Mouse (Mus musculus) macrophage (primary cell): Measurements from ENCODE around the gene Tmem108. TPM values are rescaled to one million over a fixed set of nuclear protein-coding genes. Genes with fewer than 3 reads are reported as not detected.
"Not testable (repeated sequence)": the region's sequence is repeated elsewhere in the genome, so short reads cannot be mapped to it uniquely, and the experiment has no call there.

Source experiments
- H3K27ac ChIP-seq: fragments of 350-480 bp; formaldehyde crosslinking; 2 replicates; pipeline ENCODE4 v1.9.0; 2021
- H3K36me3 ChIP-seq: fragments of 350-480 bp; formaldehyde crosslinking; 2 replicates; pipeline ENCODE4 v1.9.0; 2021; ENCODE audit errors: inconsistent target
- H3K4me3 ChIP-seq: fragments of 350-480 bp; formaldehyde crosslinking; 2 replicates; pipeline ENCODE4 v1.9.0; 2021; ENCODE audit errors: inconsistent target
- H3K79me2 ChIP-seq: fragments of 350-480 bp; formaldehyde crosslinking; 2 replicates; pipeline ENCODE4 v1.9.0; 2021; ENCODE audit errors: inconsistent target
- WGBS: methylation state at CpG from one replicate; pipeline ENCODE4 v1.1.7; 2026; ENCODE audit warnings: inconsistent platforms; ENCODE audit not compliant: missing documents; 5-methylcytosine and 5-hydroxymethylcytosine counted together
- polyA plus RNA-seq: library from polyadenylated mRNA; stranded (reverse); fragments of 250-400 nt; gene quantifications from 3 replicates; pipeline ENCODE4 v1.2.4, GENCODE M21; 2018; ENCODE audit warnings: inconsistent platforms

Gene Tmem108
- polyA plus RNA-seq, 1 experiment from 2014 or later, result not detected

GRCm38 (mm10) chr9:103687130-103687529 lies 74.5 kb downstream of the Tmem108 start:
- WGBS, result 80% methylated on average over 6 of the region's 6 CpGs
- Histone ChIP-seq H3K36me3 (no peaks in the 10 kb centered on the region), H3K79me2 (no peaks in the 10 kb centered on the region), H3K27ac (no peak overlapping the region), H3K4me3 (no peak overlapping the region)

GRCm38 (mm10) chr9:103681741-103682330 lies 79.8 kb downstream of the Tmem108 start:
- Histone ChIP-seq H3K27ac (no peak overlapping the region), H3K79me2 (no peaks in the 10 kb centered on the region), H3K36me3 (no peaks in the 10 kb centered on the region), H3K4me3 (no peak overlapping the region)
- 91% methylated on average over 4 of the region's 4 CpGs for WGBS

DNA sequence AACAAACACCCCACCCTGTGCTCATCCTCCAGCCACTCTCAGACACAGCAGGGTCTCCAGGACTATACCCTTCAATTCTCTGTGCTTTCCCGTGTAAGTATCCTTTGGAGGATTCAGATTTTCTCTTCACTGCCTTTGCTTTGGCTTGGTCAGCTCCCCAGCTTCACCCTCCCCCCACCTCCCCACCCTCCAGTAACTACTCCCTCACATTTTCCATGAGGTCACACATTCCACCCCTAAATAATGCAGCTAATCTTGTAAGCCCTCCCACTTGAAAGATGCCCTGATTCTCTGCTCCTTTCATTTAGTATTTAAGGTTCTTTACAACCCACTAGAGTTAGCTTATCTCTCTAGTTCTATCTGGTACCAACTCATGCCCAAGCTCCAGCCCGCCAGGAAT lies 82.4 kb downstream of the Tmem108 start:
- no peaks in the 10 kb centered on the region for H3K36me3 ChIP-seq
- H3K27ac ChIP-seq, result no peak overlapping the region
- H3K4me3 ChIP-seq, result no peak overlapping the region
- WGBS, result 51% methylated on average over 2 of the region's 2 CpGs
- H3K79me2 ChIP-seq, result no peaks in the 10 kb centered on the region

- 77% methylated on average over 7 of the region's 7 CpGs for WGBS
- Histone ChIP-seq H3K4me3 (no peak overlapping the region), H3K79me2 (no peaks in the 10 kb centered on the region), H3K27ac (no peak overlapping the region), H3K36me3 (no peaks in the 10 kb centered on the region)
These were observed 83.0 kb downstream of the Tmem108 start for GRCm38 (mm10) chr9:103678531-103679060.

- 82% methylated on average over 5 of the region's 5 CpGs for WGBS
- H3K27ac ChIP-seq, result no peak overlapping the region
- H3K4me3 ChIP-seq, result no peak overlapping the region
- H3K36me3 ChIP-seq, result no peaks in the 10 kb centered on the region
- no peaks in the 10 kb centered on the region for H3K79me2 ChIP-seq
These were observed 83.8 kb downstream of the Tmem108 start for GRCm38 (mm10) chr9:103677811-103678210.

- Histone ChIP-seq H3K4me3 (no peak overlapping the region), H3K79me2 (no peaks in the 10 kb centered on the region), H3K27ac (no peak overlapping the region), H3K36me3 (no peaks in the 10 kb centered on the region)
- WGBS, result 82% methylated on average over 13 of the region's 13 CpGs
These were observed 85.7 kb downstream of the Tmem108 start for GRCm38 (mm10) chr9:103675721-103676480.

GRCm38 (mm10) chr9:103672881-103673280 lies 88.8 kb downstream of the Tmem108 start:
- Histone ChIP-seq H3K27ac (no peak overlapping the region), H3K36me3 (no peaks in the 10 kb centered on the region), H3K79me2 (no peaks in the 10 kb centered on the region), H3K4me3 (no peak overlapping the region)
- WGBS, result 91% methylated on average over 4 of the region's 4 CpGs

GRCm38 (mm10) chr9:103670592-103671113 lies 91.0 kb downstream of the Tmem108 start:
- not testable (repeated sequence) for H3K4me3 ChIP-seq, H3K27ac ChIP-seq, H3K79me2 ChIP-seq, H3K36me3 ChIP-seq
- WGBS, result 91% methylated on average over 8 of the region's 8 CpGs

GRCm38 (mm10) chr9:103668830-103669229 lies 92.8 kb downstream of the Tmem108 start:
- no peak overlapping the region for H3K4me3 ChIP-seq
- no peaks in the 10 kb centered on the region for H3K79me2 ChIP-seq
- H3K36me3 ChIP-seq, result no peaks in the 10 kb centered on the region
- 94% methylated on average over 6 of the region's 6 CpGs for whole genome bisulfite sequencing
- no peak overlapping the region for H3K27ac ChIP-seq

DNA sequence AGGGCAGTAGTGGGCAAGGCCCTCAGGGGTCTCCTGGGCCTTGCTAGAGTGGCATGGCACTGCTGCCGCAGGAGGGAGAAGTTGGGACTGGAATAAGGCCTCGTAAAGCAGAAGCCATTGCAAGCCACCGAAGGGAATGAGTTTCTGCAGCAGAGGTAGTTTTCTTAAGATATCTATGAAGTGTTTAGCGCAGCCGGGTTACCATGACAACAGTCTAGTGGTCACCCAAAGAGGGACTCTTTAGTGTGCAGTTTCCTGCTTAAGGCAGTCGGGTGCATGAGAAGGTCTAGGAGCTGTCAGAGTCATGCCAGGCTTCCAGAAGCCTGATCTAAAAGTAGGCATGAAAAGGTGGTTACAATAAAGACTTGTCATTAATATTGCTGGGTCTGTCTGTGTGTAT lies 95.8 kb downstream of the Tmem108 start:
- Histone ChIP-seq H3K79me2 (no peaks in the 10 kb centered on the region), H3K27ac (no peak overlapping the region), H3K4me3 (no peak overlapping the region), H3K36me3 (no peaks in the 10 kb centered on the region)
- WGBS, result 65% methylated on average over 6 of the region's 6 CpGs

GRCm38 (mm10) chr9:103664151-103664550 lies 97.5 kb downstream of the Tmem108 start:
- H3K79me2 ChIP-seq, result no peaks in the 10 kb centered on the region
- no peak overlapping the region for H3K27ac ChIP-seq
- WGBS, result 94% methylated on average over 11 of the region's 11 CpGs
- H3K4me3 ChIP-seq, result no peak overlapping the region
- H3K36me3 ChIP-seq, result no peaks in the 10 kb centered on the region

GRCm38 (mm10) chr9:103661873-103662272 lies 99.8 kb downstream of the Tmem108 start:
- Histone ChIP-seq H3K79me2 (no peaks in the 10 kb centered on the region), H3K4me3 (no peak overlapping the region), H3K27ac (no peak overlapping the region), H3K36me3 (no peaks in the 10 kb centered on the region)
- 64% methylated on average over 1 of the region's 1 CpGs for WGBS

- Histone ChIP-seq H3K36me3 (no peaks in the 10 kb centered on the region), H3K79me2 (no peaks in the 10 kb centered on the region), H3K27ac (no peak overlapping the region), H3K4me3 (no peak overlapping the region)
- 86% methylated on average over 5 of the region's 5 CpGs for whole genome bisulfite sequencing
These were observed 103.7 kb downstream of the Tmem108 start for GRCm38 (mm10) chr9:103657981-103658380.

GRCm38 (mm10) chr9:103657183-103657975 lies 104.3 kb downstream of the Tmem108 start:
- H3K36me3 ChIP-seq, result no peaks in the 10 kb centered on the region
- no peak overlapping the region for H3K27ac ChIP-seq
- 81% methylated on average over 13 of the region's 13 CpGs for WGBS

More at GRCm38 (mm10) chr9:103657183-103657975, 104.3 kb downstream of the Tmem108 start:
- Histone ChIP-seq H3K79me2 (no peaks in the 10 kb centered on the region), H3K4me3 (no peak overlapping the region)
